Mouse (Mus musculus): ENCODE data around the gene Chaf1b. TPM values are rescaled to one million over a fixed set of nuclear protein-coding genes. Genes with fewer than 3 reads are reported as not detected.
A peak's percentile ranks its signal among the peaks of the same experiment; 100 is the strongest.

The Chaf1b gene
- 81.4 and 88.8 TPM in 2 replicates for polyA plus RNA-seq (2014; fragmentation: Nextera tagmentation; extraction: Ambion mirVana)

DNA sequence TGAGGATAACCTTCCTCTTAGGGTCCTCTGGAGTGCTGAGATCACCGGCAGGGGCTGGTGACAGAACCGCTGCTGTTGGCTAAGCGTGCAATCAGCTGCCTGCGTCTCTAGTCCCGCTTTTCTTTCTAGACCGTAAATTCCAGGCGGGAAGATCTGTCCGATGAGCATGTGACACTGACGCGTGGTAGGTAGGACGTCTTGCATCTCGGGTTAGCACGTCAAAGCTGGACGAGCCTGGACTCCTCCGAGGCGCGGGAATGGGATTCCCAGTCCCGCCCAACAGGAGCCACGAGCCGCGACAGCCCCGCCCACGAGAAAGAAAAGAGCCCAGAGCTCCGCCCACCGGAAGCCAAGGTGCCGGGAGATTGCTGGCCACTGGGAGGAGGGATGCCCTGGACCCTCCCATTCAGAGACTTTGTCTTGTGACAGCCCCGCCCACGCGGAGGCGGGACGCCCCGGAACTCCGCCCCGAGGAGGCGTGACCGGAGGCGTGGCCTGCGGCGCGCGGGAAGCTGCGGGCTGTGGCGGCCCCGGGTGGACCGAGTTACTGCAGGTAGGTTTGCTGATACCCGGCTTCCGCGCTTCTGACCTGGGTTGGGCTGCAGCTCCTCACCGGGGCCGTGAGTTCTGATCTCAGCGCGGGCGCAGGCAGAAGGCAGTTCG, at the start of gene Chaf1b:
Chaf1b (plus strand) TSS at position 479 of the 663 bp plus-strand sequence.
- H3K9me3 ChIP-seq (ENCODE audit: control insufficient read depth, low read length), result no peaks in the 10 kb centered on the region
- H3K36me3 ChIP-seq (ENCODE audit: control insufficient read depth, insufficient read depth, low read length), result peaks cover 15% of the 10 kb centered on the region
- ATAC-seq (replicated peaks; ENCODE audit: low FRiP score, low TSS enrichment, low read depth) (peak; percentile 94), DNase-seq (ENCODE audit: low spot score) (peak; percentile 100)
- H3K27ac ChIP-seq (ENCODE audit: low read depth), result 0 out of 2 replicates have a peak within 1 kb of the TSS, but pooled peaks have one; percentile 38
- H3K9ac ChIP-seq (ENCODE audit: low read length), result peak within 1 kb of the TSS; percentile 69
- peak within 1 kb of the TSS; percentile 69 for H3K4me3 ChIP-seq (ENCODE audit: low read depth, low read length)
- 0% methylated on average over 54 of the region's 54 CpGs for WGBS
- H3K4me2 ChIP-seq (ENCODE audit: low read length), result peak within 1 kb of the TSS; percentile 69
- no peaks in the 10 kb centered on the region for H3K27me3 ChIP-seq (replicated peaks; ENCODE audit: control insufficient read depth, insufficient read depth, low read length)
- peaks cover 4% of the 10 kb centered on the region for H3K4me1 ChIP-seq (replicated peaks; ENCODE audit: control insufficient read depth, insufficient read depth, low read length)

DNA sequence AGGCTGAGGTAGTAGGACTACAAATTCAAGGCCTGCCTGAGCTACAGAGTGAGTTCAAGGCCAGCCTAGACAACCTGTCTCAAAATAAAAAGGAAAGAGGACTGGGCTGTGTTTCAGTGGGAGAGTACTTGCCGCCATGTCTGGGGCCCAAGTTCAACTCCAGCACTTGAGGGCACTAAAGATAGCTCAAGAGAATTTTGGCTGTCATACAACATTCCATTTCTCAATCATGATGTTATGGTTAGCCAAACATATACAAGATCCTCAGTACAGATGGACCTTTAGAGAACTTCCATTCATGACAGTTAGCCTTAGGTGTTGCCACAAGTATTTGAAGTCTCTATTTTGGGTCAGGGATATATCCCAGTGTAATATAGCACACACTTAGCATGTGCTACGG, 49.6 kb upstream of the Chaf1b start:
- no peak for ATAC-seq (replicated peaks; ENCODE audit: low FRiP score, low TSS enrichment, low read depth)
- H3K9ac ChIP-seq (ENCODE audit: low read length), result no peak overlapping the region
- H3K4me3 ChIP-seq (ENCODE audit: low read depth, low read length), result no peak overlapping the region
- peaks cover 11% of the 10 kb centered on the region for H3K4me1 ChIP-seq (replicated peaks; ENCODE audit: control insufficient read depth, insufficient read depth, low read length)
- 0 out of 2 replicates have a peak overlapping the region, but pooled peaks have one; percentile 75 for H3K4me2 ChIP-seq (ENCODE audit: low read length)
- H3K27me3 ChIP-seq (replicated peaks; ENCODE audit: control insufficient read depth, insufficient read depth, low read length), result no peaks in the 10 kb centered on the region
- DNase-seq (ENCODE audit: low spot score), result no peak
- 92% methylated on average over 2 of the region's 2 CpGs for WGBS
- H3K27ac ChIP-seq (ENCODE audit: low read depth), result no peak overlapping the region
- no peaks in the 10 kb centered on the region for H3K36me3 ChIP-seq (ENCODE audit: control insufficient read depth, insufficient read depth, low read length)
- H3K9me3 ChIP-seq (ENCODE audit: control insufficient read depth, low read length), result peaks cover 4% of the 10 kb centered on the region; the same call in 1 of the 2 replicates

DNA sequence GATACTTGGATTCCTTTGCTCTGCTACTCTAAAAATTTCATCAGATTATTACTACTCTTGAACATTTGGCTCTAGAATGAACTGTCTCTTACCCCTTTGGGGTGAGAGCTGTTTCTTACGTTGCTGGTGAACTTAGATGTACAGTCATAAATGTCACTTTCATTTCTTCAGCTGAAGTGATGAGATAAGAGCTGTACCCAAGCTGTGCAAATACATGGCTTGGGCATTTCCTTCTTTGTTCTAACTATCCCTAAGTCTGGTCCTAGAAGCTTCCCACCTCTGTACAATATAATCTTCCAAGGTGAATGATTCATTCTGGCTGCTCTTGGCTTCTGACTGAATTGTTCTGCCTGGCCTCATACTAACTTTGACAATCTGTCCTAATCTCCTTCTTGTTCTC, 44.7 kb upstream of the Chaf1b start:
- WGBS, result 77% methylated on average over 1 of the region's 1 CpGs
- H3K4me3 ChIP-seq (ENCODE audit: low read depth, low read length), result no peak overlapping the region
- H3K4me2 ChIP-seq (ENCODE audit: low read length), result no peak overlapping the region
- ATAC-seq (replicated peaks; ENCODE audit: low FRiP score, low TSS enrichment, low read depth) (no peak), DNase-seq (ENCODE audit: low spot score) (no peak)
- H3K36me3 ChIP-seq (ENCODE audit: control insufficient read depth, insufficient read depth, low read length), result peaks cover 5% of the 10 kb centered on the region
- H3K9ac ChIP-seq (ENCODE audit: low read length), result no peak overlapping the region
- no peak overlapping the region for H3K27ac ChIP-seq (ENCODE audit: low read depth)
- peaks cover 4% of the 10 kb centered on the region; the same call in 1 of the 2 replicates for H3K9me3 ChIP-seq (ENCODE audit: control insufficient read depth, low read length)
- 0 out of 2 replicates have a peak, but pooled peaks cover 2% of the 10 kb centered on the region for H3K4me1 ChIP-seq (replicated peaks; ENCODE audit: control insufficient read depth, insufficient read depth, low read length)
- H3K27me3 ChIP-seq (replicated peaks; ENCODE audit: control insufficient read depth, insufficient read depth, low read length), result no peaks in the 10 kb centered on the region

DNA sequence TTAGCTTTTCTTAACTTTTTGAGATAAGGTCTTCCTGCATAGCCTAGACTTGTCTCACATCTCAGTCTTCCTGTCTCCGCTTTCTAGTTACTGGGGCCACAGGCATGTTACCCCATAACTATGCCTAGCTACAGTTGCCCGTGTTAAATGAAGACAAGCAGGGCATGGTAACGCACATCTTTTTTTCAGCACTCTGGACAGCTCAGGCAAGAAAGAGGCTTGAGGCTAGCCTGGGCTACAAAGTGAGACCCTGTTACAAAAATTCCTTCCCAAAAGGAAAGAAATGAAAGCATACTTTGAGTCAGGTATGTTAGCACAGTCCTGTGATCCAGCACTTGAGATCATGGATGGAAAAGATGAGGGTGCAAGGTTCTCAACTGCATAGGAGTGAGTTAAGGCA, 33.2 kb upstream of the Chaf1b start:
- Histone ChIP-seq H3K4me3 (ENCODE audit: low read depth, low read length) (no peak overlapping the region), H3K27ac (ENCODE audit: low read depth) (no peak overlapping the region), H3K9me3 (ENCODE audit: control insufficient read depth, low read length) (no peaks in the 10 kb centered on the region), H3K9ac (ENCODE audit: low read length) (no peak overlapping the region), H3K4me2 (ENCODE audit: low read length) (no peak overlapping the region), H3K27me3 (replicated peaks; ENCODE audit: control insufficient read depth, insufficient read depth, low read length) (no peaks in the 10 kb centered on the region), H3K36me3 (ENCODE audit: control insufficient read depth, insufficient read depth, low read length) (peaks cover 94% of the 10 kb centered on the region), H3K4me1 (replicated peaks; ENCODE audit: control insufficient read depth, insufficient read depth, low read length) (no peaks in the 10 kb centered on the region)
- DNase-seq (ENCODE audit: low spot score), result no peak
- 94% methylated on average over 3 of the region's 3 CpGs for WGBS
- ATAC-seq (replicated peaks; ENCODE audit: low FRiP score, low TSS enrichment, low read depth), result no peak

DNA sequence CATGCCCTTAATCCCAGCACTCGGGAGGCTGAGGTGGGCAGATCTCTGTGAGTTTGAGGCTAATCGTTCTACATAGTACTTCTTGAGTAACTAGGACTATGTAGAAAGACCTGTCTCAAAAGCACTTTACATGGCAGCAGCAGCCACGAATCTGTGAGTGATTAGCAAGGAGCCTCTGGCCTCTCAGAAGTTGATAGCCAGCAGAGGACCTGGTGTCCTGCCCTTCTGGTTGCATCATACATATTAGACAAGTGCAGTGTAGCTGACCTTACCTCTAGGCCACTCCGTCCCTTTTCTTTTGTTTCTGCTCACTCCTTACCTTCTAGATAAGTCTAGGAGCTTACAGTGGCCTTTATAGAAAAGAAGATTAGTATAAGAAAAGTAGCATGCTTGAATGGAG, 23.7 kb upstream of the Chaf1b start:
- WGBS, result 85% methylated on average over 4 of the region's 4 CpGs
- Histone ChIP-seq H3K36me3 (ENCODE audit: control insufficient read depth, insufficient read depth, low read length) (peaks cover 88% of the 10 kb centered on the region), H3K27ac (ENCODE audit: low read depth) (no peak overlapping the region), H3K4me2 (ENCODE audit: low read length) (no peak overlapping the region), H3K9me3 (ENCODE audit: control insufficient read depth, low read length) (no peaks in the 10 kb centered on the region), H3K9ac (ENCODE audit: low read length) (no peak overlapping the region), H3K27me3 (replicated peaks; ENCODE audit: control insufficient read depth, insufficient read depth, low read length) (no peaks in the 10 kb centered on the region), H3K4me3 (ENCODE audit: low read depth, low read length) (no peak overlapping the region), H3K4me1 (replicated peaks; ENCODE audit: control insufficient read depth, insufficient read depth, low read length) (no peaks in the 10 kb centered on the region)
- no peak for ATAC-seq (replicated peaks; ENCODE audit: low FRiP score, low TSS enrichment, low read depth)
- no peak for DNase-seq (ENCODE audit: low spot score)

DNA sequence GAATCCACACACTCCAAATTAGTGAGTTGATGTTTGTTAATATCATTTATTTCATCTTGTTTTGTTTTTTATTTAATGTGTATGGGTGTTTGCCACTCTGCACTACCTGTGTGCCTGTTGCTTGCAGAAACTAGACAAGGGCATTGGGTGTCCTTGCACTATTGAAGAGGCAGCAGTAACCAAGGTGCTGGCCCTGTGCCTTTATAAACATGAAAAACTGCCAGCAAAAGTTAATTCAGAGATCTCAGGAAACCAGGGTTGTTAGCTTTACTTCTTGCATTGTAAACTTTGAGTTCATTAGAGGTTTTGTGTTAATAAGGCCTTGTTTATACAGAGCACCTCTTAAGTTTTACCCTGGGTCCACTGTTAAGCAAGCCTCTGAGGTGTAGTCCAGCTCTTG, 23.0 kb upstream of the Chaf1b start:
- ATAC-seq (replicated peaks; ENCODE audit: low FRiP score, low TSS enrichment, low read depth), result no peak
- Histone ChIP-seq H3K36me3 (ENCODE audit: control insufficient read depth, insufficient read depth, low read length) (peaks cover 88% of the 10 kb centered on the region), H3K4me3 (ENCODE audit: low read depth, low read length) (no peak overlapping the region)

DNA sequence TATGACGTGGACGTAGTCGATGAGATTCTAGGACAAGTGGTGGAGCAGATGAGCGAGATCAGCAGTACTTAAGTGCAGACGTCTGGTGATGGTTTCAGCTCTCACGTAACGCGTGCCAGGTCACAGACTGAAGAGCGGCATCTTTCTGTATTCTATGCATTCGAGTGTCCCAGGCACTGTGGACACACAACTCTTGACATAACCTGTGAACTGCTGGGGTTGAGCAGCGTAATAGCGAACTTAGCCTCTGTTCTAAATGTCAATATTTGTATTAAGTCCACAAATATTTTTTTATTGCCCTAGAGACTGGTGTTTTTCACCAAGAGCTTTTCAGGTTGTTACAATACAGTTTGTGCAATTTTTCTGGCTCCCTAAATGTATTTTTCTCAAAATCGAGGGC, 8.9 kb upstream of the Chaf1b start:
- Histone ChIP-seq H3K4me2 (ENCODE audit: low read length) (no peak overlapping the region), H3K4me3 (ENCODE audit: low read depth, low read length) (no peak overlapping the region), H3K27ac (ENCODE audit: low read depth) (no peak overlapping the region), H3K27me3 (replicated peaks; ENCODE audit: control insufficient read depth, insufficient read depth, low read length) (no peaks in the 10 kb centered on the region), H3K36me3 (ENCODE audit: control insufficient read depth, insufficient read depth, low read length) (peaks cover 77% of the 10 kb centered on the region), H3K4me1 (replicated peaks; ENCODE audit: control insufficient read depth, insufficient read depth, low read length) (no peaks in the 10 kb centered on the region), H3K9me3 (ENCODE audit: control insufficient read depth, low read length) (no peaks in the 10 kb centered on the region), H3K9ac (ENCODE audit: low read length) (no peak overlapping the region)
- DNase-seq (ENCODE audit: low spot score) (no peak), ATAC-seq (replicated peaks; ENCODE audit: low FRiP score, low TSS enrichment, low read depth) (no peak)
- 81% methylated on average over 13 of the region's 13 CpGs for WGBS

More for the DNA sequence above, 23.0 kb upstream of the Chaf1b start:
- Histone ChIP-seq H3K27ac (ENCODE audit: low read depth) (no peak overlapping the region), H3K4me1 (replicated peaks; ENCODE audit: control insufficient read depth, insufficient read depth, low read length) (no peaks in the 10 kb centered on the region), H3K4me2 (ENCODE audit: low read length) (no peak overlapping the region), H3K9me3 (ENCODE audit: control insufficient read depth, low read length) (no peaks in the 10 kb centered on the region), H3K27me3 (replicated peaks; ENCODE audit: control insufficient read depth, insufficient read depth, low read length) (no peaks in the 10 kb centered on the region), H3K9ac (ENCODE audit: low read length) (no peak overlapping the region)
- no peak for DNase-seq (ENCODE audit: low spot score)

DNA sequence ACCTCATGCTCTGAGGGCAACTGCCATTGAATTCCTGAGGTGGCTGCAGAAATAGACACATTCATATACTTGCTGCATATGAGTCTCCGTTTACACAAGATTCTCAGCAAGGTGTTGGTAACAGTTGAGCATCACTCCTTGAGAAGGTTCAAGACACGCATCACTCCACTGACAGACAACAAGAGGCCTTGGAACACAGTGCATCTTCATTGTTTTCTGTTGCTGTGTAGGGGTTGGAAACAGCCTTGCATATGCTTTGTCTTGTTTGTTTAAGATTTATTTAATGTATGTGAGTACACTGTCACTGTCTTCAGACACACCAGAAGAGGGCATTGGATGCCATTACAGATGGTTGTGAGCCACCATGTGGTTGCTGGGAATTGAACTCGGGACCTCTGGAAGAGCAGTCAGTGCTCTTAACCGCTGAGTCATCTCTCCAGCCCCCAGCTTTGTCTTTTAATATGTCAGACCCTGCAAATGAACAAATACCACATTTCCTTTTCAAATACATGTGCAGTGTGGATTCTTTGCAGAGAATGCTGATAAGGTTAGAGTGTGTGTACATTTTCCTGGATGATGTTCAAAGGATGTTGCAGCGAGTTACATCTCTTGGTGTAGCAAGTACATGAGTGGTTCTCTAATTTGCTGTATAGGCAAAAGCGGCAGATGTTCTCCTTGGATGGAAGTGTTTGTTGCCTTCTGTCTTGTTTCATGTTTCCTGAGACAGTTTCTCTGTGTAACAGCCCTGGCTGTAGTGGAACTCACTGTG, 5.9 kb upstream of the Chaf1b start:
- no peak overlapping the region for H3K27ac ChIP-seq (ENCODE audit: low read depth)
- no peak overlapping the region for H3K9ac ChIP-seq (ENCODE audit: low read length)
- H3K4me3 ChIP-seq (ENCODE audit: low read depth, low read length), result no peak overlapping the region
- 88% methylated on average over 6 of the region's 6 CpGs for WGBS
- H3K9me3 ChIP-seq (ENCODE audit: control insufficient read depth, low read length), result no peaks in the 10 kb centered on the region
- H3K36me3 ChIP-seq (ENCODE audit: control insufficient read depth, insufficient read depth, low read length), result peaks cover 47% of the 10 kb centered on the region
- ATAC-seq (replicated peaks; ENCODE audit: low FRiP score, low TSS enrichment, low read depth) (no peak), DNase-seq (ENCODE audit: low spot score) (no peak)
- no peak overlapping the region for H3K4me2 ChIP-seq (ENCODE audit: low read length)
- H3K4me1 ChIP-seq (replicated peaks; ENCODE audit: control insufficient read depth, insufficient read depth, low read length), result no peaks in the 10 kb centered on the region
- no peaks in the 10 kb centered on the region for H3K27me3 ChIP-seq (replicated peaks; ENCODE audit: control insufficient read depth, insufficient read depth, low read length)

Measured in intestine, embryonic 14.5 days (tissue).